Mouse (Mus musculus) forebrain, embryonic 10.5 days (tissue): Measurements from ENCODE around the gene Kcnma1. TPM values are rescaled to one million over a fixed set of nuclear protein-coding genes. Genes with fewer than 3 reads are reported as not detected.
A peak's percentile ranks its signal among the peaks of the same experiment; 100 is the strongest.

Experiments
- DNase-seq: peaks from one replicate; pipeline ENCODE4 v3.0.0-alpha.2; 2017; ENCODE audit warnings: low spot score; ENCODE audit errors: extremely low spot score
- H3K27ac ChIP-seq: fragments of 300-500 bp; sonication (generic); 2 replicates; pipeline ENCODE4 v1.5.1; 2016; ENCODE audit warnings: mild to moderate bottlenecking
- H3K27me3 ChIP-seq: fragments of 300-500 bp; sonication (generic); 2 replicates; pipeline ENCODE4 v1.6.1; 2016; ENCODE audit warnings: mild to moderate bottlenecking; ENCODE audit not compliant: poor library complexity, severe bottlenecking
- H3K36me3 ChIP-seq: fragments of 300-500 bp; sonication (generic); replicated peaks from 2 replicates; pipeline ENCODE4 v1.6.1; 2016; ENCODE audit warnings: mild to moderate bottlenecking, moderate library complexity
- H3K4me1 ChIP-seq: fragments of 300-500 bp; sonication (generic); 2 replicates; pipeline ENCODE4 v1.6.1; 2016
- H3K4me3 ChIP-seq: fragments of 300-500 bp; sonication (generic); 2 replicates; pipeline ENCODE4 v1.5.1; 2016; ENCODE audit warnings: mild to moderate bottlenecking, moderate library complexity
- H3K9me3 ChIP-seq: fragments of 300-500 bp; sonication (generic); 2 replicates; pipeline ENCODE4 v1.6.1; 2016; ENCODE audit warnings: mild to moderate bottlenecking, moderate library complexity
- WGBS: fragments of 180-500 bp; shearing (Covaris S2); methylation state at CpG from one replicate; pipeline ENCODE4 v1.1.7; 2016; 5-methylcytosine and 5-hydroxymethylcytosine counted together
- polyA plus RNA-seq: library from polyadenylated mRNA; unstranded; fragments of >200 nt; fragmentation: Nextera tagmentation; extraction: Ambion mirVana; gene quantifications from 2 replicates; pipeline ENCODE4 v1.2.1, GENCODE M21; 2016

The Kcnma1 gene
- polyA plus RNA-seq, 1 experiment from 2014 or later: 0.32 TPM

GRCm38 (mm10) chr14:24004471-24005271 is 9.6 kb downstream of the Kcnma1 start:
- Histone ChIP-seq H3K9me3 (no peaks in the 10 kb centered on the region), H3K36me3 (no peaks in the 10 kb centered on the region), H3K4me3 (peak overlapping the region; percentile 80), H3K27ac (peak overlapping the region; percentile 74), H3K4me1 (peaks cover 22% of the 10 kb centered on the region), H3K27me3 (peaks cover 79% of the 10 kb centered on the region)
- DNase-seq: peak; percentile 45
- WGBS: under 1% methylated on average over 61 of the region's 82 CpGs

- Histone ChIP-seq H3K27me3 (peaks cover 85% of the 10 kb centered on the region), H3K27ac (peak overlapping the region; percentile 74), H3K36me3 (no peaks in the 10 kb centered on the region), H3K4me3 (peak overlapping the region; percentile 80), H3K9me3 (no peaks in the 10 kb centered on the region), H3K4me1 (peaks cover 22% of the 10 kb centered on the region)
- WGBS: under 1% methylated on average over 61 of the region's 85 CpGs
- peak; percentile 54 for DNase-seq
Measured at GRCm38 (mm10) chr14:24003450-24004381, 10.6 kb downstream of the Kcnma1 start.

DNA sequence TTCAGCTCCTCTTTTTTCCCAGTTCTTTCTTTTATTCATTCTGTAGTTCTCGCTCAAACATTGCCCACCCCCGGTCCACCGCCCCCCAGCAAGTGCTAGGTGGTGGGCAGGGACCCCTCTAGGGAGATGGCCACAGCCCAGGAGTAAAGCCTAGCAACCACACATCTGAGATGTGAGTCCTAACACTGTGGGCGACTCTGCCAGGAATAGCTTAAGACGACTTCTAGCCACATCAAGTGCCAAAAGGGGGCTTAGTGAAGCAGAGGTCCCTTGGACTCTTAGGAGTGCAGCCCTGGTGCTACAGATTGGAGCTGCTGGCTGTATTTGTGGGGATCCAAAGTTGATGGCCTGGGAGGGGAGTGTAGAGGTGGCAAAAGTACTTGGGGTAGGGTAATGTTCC is 11.6 kb downstream of the Kcnma1 start:
- DNase-seq: no peak
- Histone ChIP-seq H3K27ac (no peak overlapping the region), H3K4me1 (peaks cover 22% of the 10 kb centered on the region), H3K36me3 (no peaks in the 10 kb centered on the region), H3K9me3 (no peaks in the 10 kb centered on the region), H3K27me3 (peaks cover 82% of the 10 kb centered on the region), H3K4me3 (no peak overlapping the region)
- 51% methylated on average over 5 of the region's 5 CpGs for WGBS

GRCm38 (mm10) chr14:23997912-23998311 is 16.4 kb downstream of the Kcnma1 start:
- Histone ChIP-seq H3K36me3 (no peaks in the 10 kb centered on the region), H3K4me1 (no peaks in the 10 kb centered on the region), H3K9me3 (no peaks in the 10 kb centered on the region), H3K27me3 (peaks cover 35% of the 10 kb centered on the region), H3K4me3 (no peak overlapping the region), H3K27ac (no peak overlapping the region)
- DNase-seq: no peak
- 78% methylated on average over 6 of the region's 6 CpGs for WGBS

GRCm38 (mm10) chr14:23995831-23996230 is 18.5 kb downstream of the Kcnma1 start:
- Histone ChIP-seq H3K36me3 (no peaks in the 10 kb centered on the region), H3K9me3 (no peaks in the 10 kb centered on the region), H3K4me3 (no peak overlapping the region), H3K27ac (no peak overlapping the region), H3K4me1 (no peaks in the 10 kb centered on the region), H3K27me3 (peaks cover 14% of the 10 kb centered on the region)
- DNase-seq: no peak
- WGBS: 93% methylated on average over 3 of the region's 3 CpGs

- Histone ChIP-seq H3K36me3 (no peaks in the 10 kb centered on the region), H3K27me3 (no peaks in the 10 kb centered on the region), H3K4me1 (no peaks in the 10 kb centered on the region), H3K9me3 (no peaks in the 10 kb centered on the region), H3K27ac (no peak overlapping the region), H3K4me3 (no peak overlapping the region)
- no peak for DNase-seq
- 88% methylated on average over 7 of the region's 7 CpGs for WGBS
Measured at GRCm38 (mm10) chr14:23990871-23991270, 23.4 kb downstream of the Kcnma1 start.

- no peaks in the 10 kb centered on the region for H3K9me3 ChIP-seq
- no peak overlapping the region for H3K4me3 ChIP-seq
- no peak overlapping the region for H3K27ac ChIP-seq
- WGBS: 85% methylated on average over 11 of the region's 11 CpGs
- DNase-seq: no peak
- H3K4me1 ChIP-seq: no peaks in the 10 kb centered on the region
- H3K36me3 ChIP-seq: no peaks in the 10 kb centered on the region
- no peaks in the 10 kb centered on the region for H3K27me3 ChIP-seq
Measured at GRCm38 (mm10) chr14:23989696-23990095, 24.6 kb downstream of the Kcnma1 start.

DNA sequence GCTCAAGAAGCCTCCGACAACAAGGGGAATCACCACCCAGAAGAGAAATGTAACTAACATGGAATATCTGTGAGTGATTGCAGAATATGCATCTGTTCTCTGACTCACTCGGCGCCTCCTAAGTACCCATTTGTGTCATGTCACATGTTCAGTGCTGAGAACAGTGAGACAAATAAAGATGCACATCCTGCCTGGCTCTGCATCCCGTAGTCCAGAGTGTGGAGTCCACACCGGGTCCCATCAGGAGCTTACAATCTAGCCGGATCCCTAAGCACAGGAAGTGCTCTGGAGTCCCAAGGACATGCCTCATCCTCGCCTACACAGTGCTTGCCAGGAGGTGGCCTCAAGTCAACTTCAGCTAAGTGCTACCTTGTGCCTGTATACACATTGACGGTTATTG is 32.1 kb downstream of the Kcnma1 start:
- Histone ChIP-seq H3K4me1 (no peaks in the 10 kb centered on the region), H3K27ac (no peak overlapping the region), H3K9me3 (no peaks in the 10 kb centered on the region), H3K27me3 (no peaks in the 10 kb centered on the region), H3K4me3 (no peak overlapping the region), H3K36me3 (no peaks in the 10 kb centered on the region)
- no peak for DNase-seq
- 86% methylated on average over 8 of the region's 8 CpGs for whole genome bisulfite sequencing

- Histone ChIP-seq H3K4me3 (no peak overlapping the region), H3K27ac (no peak overlapping the region), H3K27me3 (no peaks in the 10 kb centered on the region), H3K4me1 (0 out of 2 replicates have a peak, but pooled peaks cover 3% of the 10 kb centered on the region), H3K9me3 (no peaks in the 10 kb centered on the region), H3K36me3 (no peaks in the 10 kb centered on the region)
- no peak for DNase-seq
- 85% methylated on average over 2 of the region's 2 CpGs for WGBS
Measured at GRCm38 (mm10) chr14:23974685-23975084, 39.6 kb downstream of the Kcnma1 start.

DNA sequence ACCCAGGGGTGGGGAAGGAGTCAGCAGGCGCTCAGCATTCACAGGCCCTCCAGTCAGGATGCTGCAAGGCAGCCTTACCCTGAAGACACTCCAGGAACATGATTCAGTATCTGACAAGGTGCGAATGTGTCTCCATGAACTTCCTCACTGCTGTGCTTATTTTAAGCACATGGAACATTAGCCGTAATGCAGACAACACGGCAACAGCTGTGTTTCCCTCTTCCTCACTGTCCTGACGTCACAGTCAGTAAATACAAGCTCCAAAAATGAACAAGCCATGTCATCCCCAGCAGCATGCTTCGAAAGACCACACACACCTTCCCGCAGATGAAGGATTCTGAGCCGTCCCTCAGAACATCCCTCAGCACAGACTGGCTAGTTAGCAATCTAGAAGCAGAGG is 47.8 kb downstream of the Kcnma1 start:
- Histone ChIP-seq H3K4me3 (no peak overlapping the region), H3K36me3 (no peaks in the 10 kb centered on the region), H3K27me3 (no peaks in the 10 kb centered on the region), H3K27ac (no peak overlapping the region), H3K9me3 (no peaks in the 10 kb centered on the region), H3K4me1 (0 out of 2 replicates have a peak, but pooled peaks cover 3% of the 10 kb centered on the region)
- 90% methylated on average over 8 of the region's 8 CpGs for WGBS
- no peak for DNase-seq

DNA sequence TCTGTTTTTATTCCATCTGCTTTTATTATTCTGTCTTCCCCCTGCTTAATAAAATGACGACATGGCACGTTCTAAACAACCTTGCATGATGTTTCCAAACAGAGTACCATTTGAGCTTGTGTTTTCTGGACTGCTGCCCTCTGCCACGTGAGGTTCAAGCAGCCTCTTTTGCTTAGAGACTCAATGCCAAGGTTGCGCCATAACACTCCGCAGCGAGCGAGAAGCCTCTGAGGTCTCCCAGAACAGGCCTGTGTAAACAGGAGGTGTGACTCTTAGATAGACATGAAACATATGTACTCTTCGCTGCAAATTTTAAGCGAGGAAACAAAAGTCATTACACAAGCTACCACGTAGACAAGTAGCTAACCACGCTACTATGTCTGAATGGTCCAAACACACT is 55.2 kb downstream of the Kcnma1 start:
- DNase-seq: no peak
- Histone ChIP-seq H3K36me3 (no peaks in the 10 kb centered on the region), H3K9me3 (no peaks in the 10 kb centered on the region), H3K27ac (no peak overlapping the region), H3K27me3 (no peaks in the 10 kb centered on the region), H3K4me1 (no peaks in the 10 kb centered on the region), H3K4me3 (no peak overlapping the region)
- 94% methylated on average over 11 of the region's 11 CpGs for WGBS

- no peak for DNase-seq
- Histone ChIP-seq H3K27me3 (no peaks in the 10 kb centered on the region), H3K4me1 (no peaks in the 10 kb centered on the region), H3K9me3 (no peaks in the 10 kb centered on the region), H3K36me3 (no peaks in the 10 kb centered on the region), H3K27ac (no peak overlapping the region), H3K4me3 (no peak overlapping the region)
- WGBS: 86% methylated on average over 4 of the region's 4 CpGs
Measured at GRCm38 (mm10) chr14:23957270-23957669, 57.0 kb downstream of the Kcnma1 start.

DNA sequence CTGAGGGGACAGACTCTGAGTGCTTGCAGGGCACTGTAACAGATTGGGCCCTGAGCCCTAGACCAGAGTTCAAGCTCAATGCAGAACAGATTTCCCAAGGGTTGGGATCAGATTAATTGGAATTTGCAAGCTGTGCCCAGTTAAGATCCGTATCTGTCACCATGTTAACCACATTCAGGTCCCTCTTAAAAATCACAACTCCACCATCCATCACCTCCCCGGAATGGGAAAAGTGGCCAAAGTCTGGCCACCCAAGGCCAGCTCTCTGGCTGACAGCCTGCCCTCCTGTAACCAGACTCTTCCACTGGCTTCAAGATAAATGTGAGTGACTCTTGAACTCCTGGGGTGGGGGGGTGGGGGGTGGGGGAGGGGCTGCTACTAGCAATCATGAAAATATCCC is 70.4 kb downstream of the Kcnma1 start:
- H3K9me3 ChIP-seq: no peaks in the 10 kb centered on the region
- H3K27me3 ChIP-seq: no peaks in the 10 kb centered on the region
- H3K36me3 ChIP-seq: no peaks in the 10 kb centered on the region
- no peak for DNase-seq
- H3K4me1 ChIP-seq: peaks cover 7% of the 10 kb centered on the region; the same call in 1 of the 2 replicates
- no peak overlapping the region for H3K4me3 ChIP-seq
- WGBS: 81% methylated on average over 2 of the region's 2 CpGs
- H3K27ac ChIP-seq: no peak overlapping the region
